Mouse (Mus musculus) testis, adult 2 months (tissue): ENCODE data around the gene Fam3c. TPM values are rescaled to one million over a fixed set of nuclear protein-coding genes. Genes with fewer than 3 reads are reported as not detected.

Experiments used
- H3K27ac ChIP-seq: fragments of 200-500 bp; 2 replicates; pipeline ENCODE4 v1.5.1; 2012; ENCODE audit warnings: low read depth, low read length; ENCODE audit not compliant: control insufficient read depth, insufficient read depth
- H3K27me3 ChIP-seq: fragments of 200-500 bp; 2 replicates; pipeline ENCODE4 v1.6.1; 2012; ENCODE audit warnings: mild to moderate bottlenecking, low read length, moderate library complexity; ENCODE audit not compliant: control insufficient read depth, insufficient read depth
- H3K36me3 ChIP-seq: fragments of 200-500 bp; 2 replicates; pipeline ENCODE4 v1.6.1; 2012; ENCODE audit warnings: mild to moderate bottlenecking, low read length; ENCODE audit not compliant: control insufficient read depth, insufficient read depth
- H3K4me1 ChIP-seq: fragments of 200-500 bp; 2 replicates; pipeline ENCODE4 v1.6.1; 2012; ENCODE audit warnings: low read length; ENCODE audit not compliant: control insufficient read depth, insufficient read depth
- H3K4me3 ChIP-seq: fragments of 200-500 bp; 2 replicates; pipeline ENCODE4 v1.5.1; 2012; ENCODE audit warnings: low read depth, mild to moderate bottlenecking, low read length, moderate library complexity, mixed read lengths; ENCODE audit not compliant: control insufficient read depth
- CTCF ChIP-seq: fragments of 200-500 bp; IDR thresholded peaks from 2 replicates; pipeline ENCODE4 v1.5.1; 2012; ENCODE audit warnings: low read depth, mild to moderate bottlenecking, inconsistent platforms, low read length, moderate library complexity; ENCODE audit not compliant: control insufficient read depth, insufficient read depth, insufficient replicate concordance
- POLR2A ChIP-seq: fragments of 200-500 bp; IDR thresholded peaks from 2 replicates; pipeline ENCODE4 v1.6.1; 2012; ENCODE audit warnings: low read depth, mild to moderate bottlenecking, inconsistent platforms, low read length, moderate library complexity; ENCODE audit not compliant: control insufficient read depth
- polyA plus RNA-seq: library from polyadenylated mRNA; depleted of rRNA; stranded (reverse); fragments of >200 nt; gene quantifications from 2 replicates; pipeline ENCODE4 v1.2.3, GENCODE M21; 2012

Fam3c gene
- polyA plus RNA-seq, 1 experiment: 3.1 TPM

DNA sequence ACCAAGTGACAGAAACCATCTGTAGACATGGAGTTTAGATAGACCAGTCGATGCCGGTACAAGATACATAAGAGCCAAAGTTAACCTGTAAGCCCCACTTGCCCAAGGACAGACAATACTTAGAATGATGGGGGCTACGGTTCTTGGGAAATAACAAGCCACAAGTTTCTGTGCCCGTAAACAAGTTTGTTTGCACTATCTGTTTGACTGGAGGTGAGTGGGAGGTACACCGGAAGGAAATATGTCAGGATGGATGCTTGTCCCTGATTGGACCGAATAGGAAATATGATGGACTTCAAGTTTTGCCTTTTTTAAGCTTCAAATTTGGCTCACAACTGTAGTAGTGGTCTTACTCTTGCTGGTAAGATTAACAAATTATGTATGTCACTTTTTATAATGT is 12.3 kb downstream of the Fam3c start:
- Histone ChIP-seq H3K4me3 (no peak overlapping the region), H3K4me1 (no peaks in the 10 kb centered on the region), H3K27ac (no peak overlapping the region), H3K36me3 (no peaks in the 10 kb centered on the region), H3K27me3 (no peaks in the 10 kb centered on the region)
- TF ChIP-seq POLR2A (no peak), CTCF (no peak)

- Histone ChIP-seq H3K27ac (no peak overlapping the region), H3K4me3 (no peak overlapping the region), H3K36me3 (no peaks in the 10 kb centered on the region), H3K27me3 (no peaks in the 10 kb centered on the region), H3K4me1 (no peaks in the 10 kb centered on the region)
- TF ChIP-seq POLR2A: no peak
- no peak for TF ChIP-seq CTCF
Observed at GRCm38 (mm10) chr6:22343292-22343691, 12.8 kb downstream of the Fam3c start.

GRCm38 (mm10) chr6:22340779-22341178 is 15.3 kb downstream of the Fam3c start:
- no peaks in the 10 kb centered on the region for H3K36me3 ChIP-seq
- no peak for TF ChIP-seq POLR2A
- no peak for TF ChIP-seq CTCF
- no peak overlapping the region for H3K27ac ChIP-seq
- no peaks in the 10 kb centered on the region for H3K27me3 ChIP-seq
- H3K4me3 ChIP-seq: no peak overlapping the region
- H3K4me1 ChIP-seq: no peaks in the 10 kb centered on the region

GRCm38 (mm10) chr6:22339763-22340542 is 16.1 kb downstream of the Fam3c start:
- Histone ChIP-seq H3K36me3 (no peaks in the 10 kb centered on the region), H3K27ac (no peak overlapping the region), H3K4me3 (no peak overlapping the region), H3K27me3 (no peaks in the 10 kb centered on the region), H3K4me1 (no peaks in the 10 kb centered on the region)
- TF ChIP-seq POLR2A (no peak), CTCF (no peak)

- TF ChIP-seq CTCF: no peak
- no peak for TF ChIP-seq POLR2A
- no peaks in the 10 kb centered on the region for H3K27me3 ChIP-seq
- no peak overlapping the region for H3K27ac ChIP-seq
- H3K36me3 ChIP-seq: no peaks in the 10 kb centered on the region
- H3K4me3 ChIP-seq: no peak overlapping the region
- no peaks in the 10 kb centered on the region for H3K4me1 ChIP-seq
Observed at GRCm38 (mm10) chr6:22332548-22332947, 23.5 kb downstream of the Fam3c start.

DNA sequence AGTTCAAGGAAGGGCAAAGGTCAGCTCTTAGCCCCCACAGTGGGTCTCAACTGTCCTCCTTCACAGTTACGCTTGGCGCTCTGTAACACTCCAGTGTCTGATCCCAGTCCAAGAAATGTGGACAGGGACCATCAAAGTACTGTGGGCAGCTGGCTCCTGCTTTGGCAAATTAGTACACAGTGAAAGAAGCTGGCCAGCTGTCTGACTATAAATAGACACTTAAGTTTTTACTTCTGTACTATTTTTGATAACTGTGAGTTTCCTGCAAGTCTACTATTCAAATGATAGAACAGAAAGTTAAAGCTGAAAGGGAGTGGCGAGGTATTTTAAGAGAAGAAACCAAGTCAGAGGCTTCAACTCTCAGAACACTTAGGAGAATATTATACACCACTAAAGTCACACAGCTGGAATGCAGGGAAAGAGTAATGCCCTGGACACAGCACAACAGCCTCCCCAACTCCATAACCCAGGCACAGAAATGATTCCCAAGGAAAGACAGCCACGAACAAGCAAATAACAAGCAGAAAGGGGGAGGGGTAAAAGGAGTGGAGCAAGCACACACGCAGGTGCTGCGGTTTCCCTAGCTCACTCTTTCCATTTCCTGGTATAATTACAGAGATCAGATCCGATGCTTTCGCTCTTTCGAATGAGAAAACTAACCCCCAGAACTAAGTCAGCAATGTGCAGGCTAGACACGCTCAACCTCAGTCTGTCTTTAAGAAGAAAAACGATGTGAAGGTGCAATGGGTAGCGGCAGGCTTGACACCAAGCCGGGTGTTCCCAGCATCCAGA is 25.7 kb downstream of the Fam3c start:
- H3K27me3 ChIP-seq: no peaks in the 10 kb centered on the region
- no peaks in the 10 kb centered on the region for H3K4me1 ChIP-seq
- H3K4me3 ChIP-seq: no peak overlapping the region
- no peak for TF ChIP-seq POLR2A
- TF ChIP-seq CTCF: no peak
- H3K27ac ChIP-seq: no peak overlapping the region
- no peaks in the 10 kb centered on the region for H3K36me3 ChIP-seq

DNA sequence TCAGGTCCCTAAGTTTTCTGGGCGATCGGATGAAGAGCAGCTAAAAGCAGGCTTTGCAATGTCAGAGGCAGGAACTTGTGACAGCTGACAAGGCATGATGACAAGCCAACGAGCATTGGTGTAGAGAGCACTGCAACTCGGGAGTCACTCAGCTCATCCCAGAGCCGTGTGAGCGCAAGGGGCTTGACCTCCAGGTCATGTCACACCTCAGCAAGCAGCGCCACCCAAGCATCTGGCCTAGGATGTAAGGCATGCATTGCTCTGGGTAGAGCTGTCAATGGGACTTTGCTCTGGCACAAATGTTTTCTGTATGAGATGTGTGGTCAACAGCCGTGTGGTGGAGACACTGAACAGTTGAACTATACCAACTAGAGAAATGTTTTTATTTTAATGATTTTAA is 28.1 kb downstream of the Fam3c start:
- no peaks in the 10 kb centered on the region for H3K27me3 ChIP-seq
- H3K36me3 ChIP-seq: no peaks in the 10 kb centered on the region
- no peak overlapping the region for H3K4me3 ChIP-seq
- no peaks in the 10 kb centered on the region for H3K4me1 ChIP-seq
- TF ChIP-seq POLR2A (no peak), CTCF (no peak)
- no peak overlapping the region for H3K27ac ChIP-seq

DNA sequence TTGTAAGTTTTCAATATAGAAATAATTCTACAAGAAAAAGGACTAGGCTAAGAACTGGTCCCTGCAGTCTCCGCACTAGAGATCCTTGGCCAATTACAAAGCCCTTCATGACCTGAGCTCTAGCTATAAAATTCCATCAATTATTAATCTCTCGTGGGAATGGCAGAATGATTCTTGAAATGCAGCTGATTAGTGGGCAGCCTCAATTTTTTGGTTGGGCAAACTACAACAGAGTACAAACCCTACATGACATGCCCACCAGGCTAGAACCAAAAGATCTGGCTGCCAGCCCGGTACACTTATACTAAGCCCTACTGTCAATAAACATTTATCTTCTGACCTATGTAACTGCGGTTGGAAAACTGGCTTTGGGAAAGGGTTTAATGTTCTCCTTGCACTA is 29.0 kb downstream of the Fam3c start:
- H3K27ac ChIP-seq: no peak overlapping the region
- TF ChIP-seq CTCF: no peak
- TF ChIP-seq POLR2A: no peak

More for the DNA sequence above, 29.0 kb downstream of the Fam3c start:
- no peak overlapping the region for H3K4me3 ChIP-seq
- H3K4me1 ChIP-seq: no peaks in the 10 kb centered on the region
- H3K36me3 ChIP-seq: no peaks in the 10 kb centered on the region
- H3K27me3 ChIP-seq: no peaks in the 10 kb centered on the region
